Mouse (Mus musculus): Measurements from ENCODE around the gene Gm19426.
"Not testable (repeated sequence)": the region's sequence is repeated elsewhere in the genome, so short reads cannot be mapped to it uniquely, and the experiment has no call there.

Gene Gm19426

GRCm38 (mm10) chr2:84750115-84750514 lies 6.7 kb upstream of the Gm19426 start:
- DNase-seq (ENCODE audit: low spot score in 2 of 2), result no peak

- DNase-seq (ENCODE audit: low spot score in 2 of 2), result peak in 1 of 2 experiments; percentile 28
Observed at GRCm38 (mm10) chr2:84744126-84744525, 671 bp upstream of the Gm19426 start.

DNA sequence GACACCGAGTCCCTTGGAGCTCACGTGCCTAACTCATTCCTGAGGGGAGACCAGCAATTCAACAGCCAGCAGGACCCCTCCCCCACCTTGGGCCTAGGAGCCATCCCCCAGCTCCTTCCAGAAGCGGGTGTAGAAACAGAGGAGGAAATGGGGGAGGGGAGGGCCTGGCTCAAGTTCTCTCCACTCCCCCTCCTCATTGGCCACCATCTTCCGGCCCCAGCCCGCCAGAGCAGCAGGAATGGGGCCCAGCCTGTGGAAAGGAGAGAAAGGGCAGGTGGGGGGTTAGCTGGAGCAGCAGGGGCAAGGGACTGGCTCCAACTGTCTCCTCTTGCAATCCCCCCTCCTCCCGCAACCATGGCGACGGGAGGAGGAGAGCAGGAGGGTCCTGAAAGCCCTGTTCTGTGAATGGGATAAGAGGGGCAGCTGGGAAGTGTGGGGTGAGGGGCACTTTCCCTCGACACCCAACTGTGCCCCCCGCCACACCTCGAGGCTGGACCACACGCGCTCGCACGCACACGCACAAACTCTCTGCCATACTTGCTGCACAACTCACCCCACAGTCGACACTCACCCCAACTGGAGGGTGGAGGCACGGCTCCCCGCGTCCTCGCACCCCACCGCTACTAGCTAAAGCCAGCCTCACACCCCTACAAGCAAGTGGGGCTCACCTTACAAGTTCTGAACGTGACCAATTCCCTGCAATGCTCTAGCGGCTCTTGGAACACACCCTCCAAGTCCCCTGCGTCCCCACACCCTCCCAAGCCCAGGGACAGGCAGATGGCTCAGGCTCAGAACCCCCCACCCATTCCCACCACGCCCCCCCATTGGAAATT lies 788 bp downstream of the Gm19426 start:
- DNase-seq (ENCODE audit: low spot score in 2 of 2), result peak; percentile 71 to 78

DNA sequence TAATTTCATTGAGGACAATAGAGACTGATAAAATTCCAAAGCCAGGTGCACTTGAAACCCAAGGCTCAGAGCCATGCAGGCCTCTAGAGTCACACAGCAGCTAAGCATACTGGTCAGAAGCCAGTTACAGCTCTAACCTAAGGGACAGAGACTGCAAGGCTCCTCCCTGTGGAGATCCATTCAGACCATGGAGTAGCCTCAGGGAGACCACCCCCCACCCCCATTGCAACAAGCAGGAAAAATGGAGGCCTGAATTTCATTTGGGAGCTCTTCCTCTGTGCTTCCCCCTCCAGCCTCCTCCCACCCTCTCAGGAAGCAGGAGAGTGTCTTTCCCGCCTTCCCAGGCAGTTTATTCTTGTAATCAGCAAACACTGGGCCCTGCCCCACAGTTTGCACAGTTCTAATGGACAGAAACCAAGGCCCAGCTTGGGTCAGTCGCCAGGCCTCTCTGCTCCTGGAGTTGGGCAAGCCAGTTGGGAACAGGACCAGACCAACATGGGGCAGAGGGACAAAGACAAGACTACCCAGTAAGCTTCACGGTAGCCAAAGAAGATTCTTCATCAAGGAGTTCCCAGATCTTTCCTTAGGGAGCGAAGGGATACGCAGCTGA lies 1.5 kb downstream of the Gm19426 start:
- DNase-seq (ENCODE audit: low spot score in 2 of 2), result peak; percentile 26 to 47

GRCm38 (mm10) chr2:84740608-84741333 lies 2.7 kb downstream of the Gm19426 start:
- peak in 1 of 2 experiments; percentile 26 for DNase-seq (ENCODE audit: low spot score in 2 of 2)

DNA sequence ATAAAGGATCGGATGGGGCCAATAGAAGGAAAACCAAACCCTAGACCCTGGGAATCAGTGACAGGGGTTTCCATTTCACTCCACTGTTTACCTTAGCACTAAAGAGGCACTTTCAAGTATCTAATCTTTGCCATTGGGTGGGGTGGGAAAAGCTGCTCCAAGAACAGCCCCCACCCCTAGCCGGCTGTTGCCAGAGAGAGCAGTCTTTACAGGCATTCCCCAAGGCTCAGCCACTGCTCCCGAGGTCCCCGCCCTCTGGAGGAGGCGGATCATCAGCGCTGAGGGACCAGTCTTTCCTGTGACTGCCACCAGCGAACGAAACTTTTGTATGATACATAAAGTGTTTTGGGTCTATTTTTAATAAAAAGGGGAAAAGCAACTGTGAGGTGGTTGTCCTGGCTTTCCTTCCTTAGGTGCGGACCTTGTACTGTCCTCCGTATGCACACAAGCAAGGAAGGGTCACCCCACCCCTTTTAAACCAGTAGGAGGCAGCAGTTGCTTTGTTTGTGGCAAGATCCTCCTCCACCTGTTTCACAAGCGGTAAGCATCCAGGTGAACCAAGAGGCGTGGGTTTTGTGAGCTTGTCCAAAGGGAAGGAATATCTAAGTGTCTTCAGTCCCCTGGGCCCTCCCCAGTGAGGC lies 5.1 kb downstream of the Gm19426 start:
- DNase-seq (ENCODE audit: low spot score in 2 of 2), result no peak

GRCm38 (mm10) chr2:84737451-84737925 lies 6.0 kb downstream of the Gm19426 start:
- DNase-seq (ENCODE audit: low spot score in 2 of 2), result no peak

DNA sequence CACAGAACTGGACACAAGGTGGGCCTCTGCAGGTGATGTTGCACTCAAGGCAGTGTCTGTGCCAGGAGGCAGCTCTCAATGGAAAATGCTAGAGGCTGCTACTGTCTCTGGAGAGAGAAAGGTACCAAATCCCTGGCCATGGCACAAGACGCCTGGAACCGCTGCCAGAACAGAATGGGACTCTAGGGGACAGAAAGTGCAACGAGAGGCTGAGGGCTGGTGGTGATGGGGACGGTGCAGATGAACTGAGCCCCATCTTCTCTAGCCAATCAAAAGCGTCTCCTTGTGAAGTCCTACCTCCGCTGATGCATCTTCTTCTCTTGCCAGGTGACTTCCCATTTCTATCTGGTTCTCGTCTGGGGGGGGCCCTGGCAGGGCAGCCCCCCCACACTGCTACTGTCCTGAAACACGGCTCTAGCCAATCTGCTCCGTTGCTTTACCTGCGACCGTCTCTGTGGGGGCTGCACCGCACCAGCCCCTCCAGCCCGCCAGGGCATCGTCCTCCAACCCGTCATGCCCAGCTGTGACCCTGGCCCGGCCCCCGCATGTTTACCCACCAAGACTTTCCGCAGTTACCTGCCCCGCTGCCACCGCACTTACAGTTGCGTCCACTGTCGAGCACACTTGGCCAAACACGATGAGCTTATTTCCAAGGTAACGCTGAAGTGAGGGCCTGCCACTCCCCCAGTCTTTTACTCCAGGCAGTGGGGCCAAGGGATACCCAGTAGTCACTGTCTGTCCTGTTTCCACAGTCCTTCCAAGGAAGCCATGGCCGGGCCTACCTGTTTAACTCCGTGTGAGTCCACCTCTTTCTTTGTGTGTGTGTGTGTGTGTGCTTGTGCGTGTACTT lies 6.9 kb downstream of the Gm19426 start:
- peak in 1 of 2 experiments; percentile 33 for DNase-seq (ENCODE audit: low spot score in 2 of 2)

- peak in 1 of 2 experiments; percentile 31 for DNase-seq (ENCODE audit: low spot score in 2 of 2)
Observed at GRCm38 (mm10) chr2:84735346-84735920, 8.0 kb downstream of the Gm19426 start.

- no peak for DNase-seq (ENCODE audit: low spot score in 2 of 2)
Observed at GRCm38 (mm10) chr2:84734919-84735318, 8.5 kb downstream of the Gm19426 start.

- peak; percentile 47 to 60 for DNase-seq (ENCODE audit: low spot score in 2 of 2)
Observed at GRCm38 (mm10) chr2:84734351-84734864, 9.0 kb downstream of the Gm19426 start.

- DNase-seq (ENCODE audit: low spot score in 2 of 2), result peak; percentile 79 to 83
Observed at GRCm38 (mm10) chr2:84733579-84734300, 9.7 kb downstream of the Gm19426 start, which contains the start of gene Ypel4. TSS of gene Ypel4 (plus strand) at chr2:84734058.

DNA sequence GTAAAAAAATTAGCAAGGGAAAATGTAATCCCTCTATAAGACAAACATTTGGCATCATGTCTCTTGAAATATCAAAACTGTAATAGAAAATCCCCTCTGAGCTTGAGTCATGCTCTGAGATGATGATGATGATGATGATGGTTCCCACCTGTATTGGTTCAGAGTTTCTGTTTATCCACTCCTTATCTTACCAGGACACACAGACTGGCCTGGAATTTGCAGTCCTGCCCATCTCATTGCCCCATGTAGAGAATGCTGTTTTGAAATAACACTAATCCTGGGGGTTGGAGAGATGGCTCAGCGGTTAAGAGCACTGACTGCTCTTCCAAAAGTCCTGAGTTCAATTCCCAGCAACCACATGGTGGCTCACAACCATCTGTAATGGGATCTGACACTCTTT lies 11.1 kb downstream of the Gm19426 start:
- DNase-seq (ENCODE audit: low spot score in 2 of 2), result no peak

GRCm38 (mm10) chr2:84731206-84731605 lies 12.2 kb downstream of the Gm19426 start:
- no peak for DNase-seq (ENCODE audit: low spot score in 2 of 2)

DNA sequence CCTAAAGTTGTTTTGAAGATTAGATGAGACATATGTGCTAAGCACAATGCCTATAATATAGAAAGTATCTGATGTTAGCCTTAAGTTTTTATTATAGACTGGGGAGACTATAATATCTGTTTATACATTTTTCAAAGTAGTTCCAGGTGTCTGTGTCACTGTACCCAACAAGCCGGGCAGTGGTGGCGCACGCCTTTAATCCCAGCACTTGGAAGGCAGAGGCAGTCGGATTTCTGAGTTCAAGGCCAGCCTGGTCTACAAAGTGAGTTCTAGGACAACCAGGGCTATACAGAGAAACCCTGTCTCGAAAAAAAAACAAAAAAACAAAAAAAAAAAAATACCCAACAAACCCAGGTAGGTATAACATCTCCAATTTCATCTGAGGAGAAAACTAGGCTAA lies 15.3 kb downstream of the Gm19426 start:
- not testable (repeated sequence) for DNase-seq (ENCODE audit: low spot score in 2 of 2)

DNA sequence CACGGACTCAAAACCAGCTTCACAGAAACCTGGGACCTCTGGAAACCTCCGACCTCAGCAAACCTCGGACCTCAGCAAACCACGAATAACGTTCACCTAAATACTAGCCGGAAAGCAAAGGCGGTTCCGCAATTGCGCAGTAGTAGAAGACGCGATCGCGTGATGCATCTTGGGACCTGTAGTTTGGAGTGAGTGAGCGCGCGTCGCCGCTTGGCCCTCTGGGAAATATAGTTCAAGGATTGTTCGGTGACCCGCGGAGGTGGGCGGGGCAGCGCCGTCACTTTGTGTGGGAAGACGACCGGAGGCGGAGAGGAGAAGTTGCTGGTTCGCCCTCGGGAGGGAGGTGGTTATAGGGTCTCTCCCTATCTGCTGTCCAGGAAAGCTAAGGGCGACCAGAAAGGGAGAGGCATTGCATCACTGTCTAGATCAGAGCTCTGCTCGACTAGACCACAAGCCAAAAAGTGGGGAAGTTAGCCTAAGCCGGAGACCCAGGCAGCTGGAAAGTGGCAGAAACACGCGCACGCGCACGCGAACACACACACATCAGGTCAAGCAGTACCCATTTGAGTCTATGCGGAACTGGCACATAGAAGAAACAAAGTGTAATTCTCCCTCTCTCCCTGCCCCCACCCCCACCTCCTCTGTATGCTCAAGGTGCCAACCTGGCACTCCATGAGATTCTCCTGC lies 16.1 kb downstream of the Gm19426 start, which contains the start of gene Clp1:
TSS of gene Clp1 (minus strand) at position 179 of the 687 bp plus-strand sequence.
- peak; percentile 97 to 98 for DNase-seq (ENCODE audit: low spot score in 2 of 2)

- DNase-seq (ENCODE audit: low spot score in 2 of 2), result no peak
Observed at GRCm38 (mm10) chr2:84726716-84727115, 16.7 kb downstream of the Gm19426 start.

GRCm38 (mm10) chr2:84725770-84726169 lies 17.7 kb downstream of the Gm19426 start:
- DNase-seq (ENCODE audit: low spot score in 2 of 2), result no peak

GRCm38 (mm10) chr2:84723856-84724255 lies 19.6 kb downstream of the Gm19426 start:
- DNase-seq (ENCODE audit: low spot score in 2 of 2), result no peak

Data from right cerebral cortex, postnatal 10 days (tissue).